Mouse (Mus musculus) neural tube, embryonic 11.5 days (tissue): ENCODE data around the gene Tinf2. TPM values are rescaled to one million over a fixed set of nuclear protein-coding genes. Genes with fewer than 3 reads are reported as not detected.

Experiments used
- ATAC-seq: fragments of 200-750 bp; cut with Nextera tagmentation; 2 replicates; pipeline ENCODE4 v1.8.0; 2017; ENCODE audit warnings: moderate number of reproducible peaks, mild to moderate bottlenecking, moderate TSS enrichment, moderate library complexity; ENCODE audit not compliant: insufficient read depth, low FRiP score, low TSS enrichment
- DNase-seq: peaks from one replicate; pipeline ENCODE4 v3.0.0-alpha.2; 2015; ENCODE audit warnings: low spot score
- H3K27ac ChIP-seq: fragments of 300-500 bp; sonication (generic); 2 replicates; pipeline ENCODE4 v1.5.1; 2014; ENCODE audit warnings: low read depth, mild to moderate bottlenecking, low read length
- H3K27me3 ChIP-seq: fragments of 300-500 bp; sonication (generic); 2 replicates; pipeline ENCODE4 v1.6.1; 2014; ENCODE audit warnings: mild to moderate bottlenecking, low read length, mixed read lengths; ENCODE audit not compliant: control insufficient read depth, insufficient read depth
- H3K36me3 ChIP-seq: fragments of 300-500 bp; sonication (generic); 2 replicates; pipeline ENCODE4 v1.6.1; 2014; ENCODE audit warnings: mild to moderate bottlenecking, low read length, moderate library complexity, mixed read lengths; ENCODE audit not compliant: control insufficient read depth, insufficient read depth
- H3K4me1 ChIP-seq: fragments of 300-500 bp; sonication (generic); 2 replicates; pipeline ENCODE4 v1.6.1; 2014; ENCODE audit warnings: low read length, mixed read lengths; ENCODE audit not compliant: control insufficient read depth, insufficient read depth
- H3K4me2 ChIP-seq: fragments of 300-500 bp; sonication (generic); 2 replicates; pipeline ENCODE4 v1.6.1; 2014; ENCODE audit warnings: low read depth, mild to moderate bottlenecking, moderate library complexity
- H3K4me3 ChIP-seq: fragments of 300-500 bp; sonication (generic); 2 replicates; pipeline ENCODE4 v1.5.1; 2014; ENCODE audit warnings: low read depth, low read length
- H3K9ac ChIP-seq: fragments of 300-500 bp; sonication (generic); 2 replicates; pipeline ENCODE4 v1.6.1; 2014; ENCODE audit warnings: mild to moderate bottlenecking, low read length
- H3K9me3 ChIP-seq: fragments of 300-500 bp; sonication (generic); 2 replicates; pipeline ENCODE4 v1.6.1; 2016; ENCODE audit warnings: low read length; ENCODE audit not compliant: control insufficient read depth
- WGBS: fragments of 180-500 bp; shearing (Covaris S2); extraction: QIAGEN DNeasy Blood & Tissue Kit; methylation state at CpG from one replicate; pipeline ENCODE4 v1.1.7; 2014; 5-methylcytosine and 5-hydroxymethylcytosine counted together
- polyA plus RNA-seq: library from polyadenylated mRNA; unstranded; fragments of >200 nt; fragmentation: Nextera tagmentation; extraction: Ambion mirVana; gene quantifications from 2 replicates; pipeline ENCODE4 v1.2.1, GENCODE M21; 2014

The Tinf2 gene
- polyA plus RNA-seq, 1 experiment from 2014 or later: 61.2 TPM

DNA sequence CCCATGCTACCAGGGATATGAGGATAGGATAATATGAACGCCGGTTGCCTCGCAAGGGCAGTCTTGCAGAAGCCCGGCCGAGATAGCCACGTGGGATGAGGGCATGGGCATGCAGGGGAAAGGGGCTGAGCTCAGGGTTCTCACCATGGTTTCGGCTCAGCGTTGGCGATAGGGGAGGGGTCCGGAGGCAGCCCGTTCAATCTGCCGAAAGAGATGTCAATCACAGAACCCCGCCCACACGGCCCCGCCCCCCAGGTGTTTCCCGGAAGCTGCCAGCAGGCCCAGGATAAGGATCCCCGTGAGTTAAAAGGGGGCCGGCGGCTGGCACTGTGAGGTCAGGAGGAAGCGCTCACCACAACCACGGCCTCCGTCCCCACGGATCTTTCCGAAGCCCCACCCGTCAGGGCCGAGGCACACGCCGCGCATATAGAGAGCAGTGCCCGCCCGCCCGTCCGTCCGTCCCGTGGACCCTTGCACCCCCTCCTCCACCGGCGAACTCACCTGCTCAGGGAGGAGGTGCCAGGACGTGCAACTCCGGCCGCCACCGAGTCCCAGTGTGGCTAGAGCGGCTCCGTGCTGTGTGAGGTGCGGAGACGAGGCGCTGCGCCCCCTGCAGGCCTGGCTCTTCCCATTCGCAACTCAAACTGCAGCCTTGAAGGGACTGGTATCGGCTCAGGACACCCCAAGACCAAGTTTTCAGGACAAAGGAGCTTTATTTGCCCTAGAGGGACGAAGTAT lies 40.2 kb upstream of the Tinf2 start, which contains the start of gene Rabggta:
TSS of gene Rabggta (minus strand) at position 564 of the 738 bp plus-strand sequence.
- DNase-seq: peak; percentile 92
- Histone ChIP-seq H3K4me3 (peak within 1 kb of the TSS; percentile 55), H3K4me2 (peak within 1 kb of the TSS; percentile 46), H3K4me1 (no peaks in the 10 kb centered on the region), H3K27ac (peak within 1 kb of the TSS; percentile 67), H3K27me3 (no peaks in the 10 kb centered on the region), H3K9me3 (no peaks in the 10 kb centered on the region), H3K9ac (peak within 1 kb of the TSS; percentile 81), H3K36me3 (0 out of 2 replicates have a peak, but pooled peaks cover 2% of the 10 kb centered on the region)
- ATAC-seq: peak; percentile 95
- WGBS: under 1% methylated on average over 50 of the region's 50 CpGs

GRCm38 (mm10) chr14:55721076-55721475 lies 39.5 kb upstream of the Tinf2 start:
- no peaks in the 10 kb centered on the region for H3K9me3 ChIP-seq
- 0 out of 2 replicates have a peak, but pooled peaks cover 2% of the 10 kb centered on the region for H3K36me3 ChIP-seq
- H3K9ac ChIP-seq: peak overlapping the region; percentile 81; the same call in 1 of the 2 replicates
- DNase-seq (no peak), ATAC-seq (no peak)
- H3K27ac ChIP-seq: no peak overlapping the region
- 77% methylated on average over 6 of the region's 6 CpGs for WGBS
- peak overlapping the region; percentile 55; the same call in 1 of the 2 replicates for H3K4me3 ChIP-seq
- peak overlapping the region; percentile 46 for H3K4me2 ChIP-seq
- H3K4me1 ChIP-seq: no peaks in the 10 kb centered on the region
- H3K27me3 ChIP-seq: no peaks in the 10 kb centered on the region

DNA sequence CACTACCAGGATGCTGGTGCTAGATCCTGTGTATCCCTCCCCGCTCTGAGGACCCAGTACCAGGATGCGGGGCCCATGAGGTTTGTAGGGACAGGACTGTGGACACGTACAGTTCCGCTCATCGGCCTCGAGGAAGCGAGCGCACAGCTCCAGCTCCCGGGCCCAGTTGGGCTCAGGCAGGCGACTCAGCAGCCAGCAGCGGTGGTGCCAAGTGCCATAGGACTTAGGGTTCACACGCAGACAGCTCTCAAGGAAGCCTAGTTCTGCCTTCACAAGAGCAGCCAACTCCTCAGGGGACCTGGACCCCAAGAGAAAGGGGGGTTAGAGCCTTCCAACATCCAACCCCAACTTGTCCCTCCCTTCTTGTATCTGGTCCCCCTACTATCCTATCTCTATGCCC lies 39.0 kb upstream of the Tinf2 start:
- H3K9ac ChIP-seq: no peak overlapping the region
- H3K27ac ChIP-seq: no peak overlapping the region
- DNase-seq: no peak
- H3K4me1 ChIP-seq: no peaks in the 10 kb centered on the region
- H3K27me3 ChIP-seq: no peaks in the 10 kb centered on the region
- no peaks in the 10 kb centered on the region for H3K9me3 ChIP-seq
- ATAC-seq: no peak
- H3K36me3 ChIP-seq: 0 out of 2 replicates have a peak, but pooled peaks cover 2% of the 10 kb centered on the region
- no peak overlapping the region for H3K4me2 ChIP-seq
- H3K4me3 ChIP-seq: no peak overlapping the region
- 95% methylated on average over 12 of the region's 12 CpGs for WGBS

- 86% methylated on average over 6 of the region's 6 CpGs for WGBS
Measured at GRCm38 (mm10) chr14:55719737-55720136, 38.1 kb upstream of the Tinf2 start.

DNA sequence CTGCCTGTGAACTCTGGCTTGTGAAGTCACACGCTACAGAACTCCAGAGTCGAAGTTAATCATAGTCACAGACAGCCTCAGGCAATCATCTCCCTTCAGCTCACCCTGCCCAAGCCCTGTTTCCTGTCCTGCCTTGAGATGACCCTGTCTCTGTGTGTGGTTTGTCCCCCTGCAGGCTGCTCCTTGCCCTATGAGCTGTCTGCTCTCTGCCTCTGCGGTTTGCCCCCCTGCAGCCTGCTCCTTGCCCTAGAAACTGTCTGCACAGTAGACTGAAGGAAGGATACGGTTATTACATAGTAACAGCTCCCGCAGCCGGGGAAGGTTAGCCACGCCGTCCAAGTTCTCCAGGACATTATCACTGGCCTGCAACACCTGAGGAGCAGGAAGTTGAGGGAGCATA lies 35.3 kb upstream of the Tinf2 start:
- no peak overlapping the region for H3K4me2 ChIP-seq
- no peak for ATAC-seq
- WGBS: 86% methylated on average over 8 of the region's 8 CpGs
- no peak for DNase-seq
- 0 out of 2 replicates have a peak, but pooled peaks cover 3% of the 10 kb centered on the region for H3K4me1 ChIP-seq
- no peak overlapping the region for H3K27ac ChIP-seq
- H3K9me3 ChIP-seq: no peaks in the 10 kb centered on the region
- H3K36me3 ChIP-seq: 0 out of 2 replicates have a peak, but pooled peaks cover 2% of the 10 kb centered on the region
- no peak overlapping the region for H3K4me3 ChIP-seq
- H3K9ac ChIP-seq: no peak overlapping the region
- peaks cover 9% of the 10 kb centered on the region; the same call in 1 of the 2 replicates for H3K27me3 ChIP-seq

More at GRCm38 (mm10) chr14:55719737-55720136, 38.1 kb upstream of the Tinf2 start:
- Histone ChIP-seq H3K9me3 (no peaks in the 10 kb centered on the region), H3K36me3 (0 out of 2 replicates have a peak, but pooled peaks cover 2% of the 10 kb centered on the region), H3K27ac (no peak overlapping the region), H3K27me3 (no peaks in the 10 kb centered on the region), H3K4me1 (no peaks in the 10 kb centered on the region), H3K4me3 (no peak overlapping the region), H3K9ac (no peak overlapping the region), H3K4me2 (no peak overlapping the region)
- DNase-seq (no peak), ATAC-seq (no peak)

DNA sequence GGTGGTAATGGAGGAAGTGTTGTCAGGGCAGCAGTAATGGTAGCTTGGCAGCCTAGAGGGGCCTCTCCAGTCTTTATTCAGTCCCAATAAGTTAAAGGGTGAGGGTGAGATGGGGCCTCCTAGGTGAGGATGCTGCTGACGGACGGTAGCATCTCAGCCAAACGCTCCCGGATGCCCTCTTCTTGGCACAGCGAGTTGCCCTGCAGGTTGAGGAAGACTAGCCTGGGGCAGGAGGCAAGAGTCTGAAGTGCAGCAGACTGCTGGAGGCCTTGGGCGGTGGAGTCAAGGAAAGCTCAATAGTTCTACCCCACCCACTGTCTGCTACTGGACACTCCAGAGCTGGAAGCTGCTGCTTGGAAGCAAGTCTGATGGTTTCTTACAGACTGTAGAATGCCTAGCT lies 34.7 kb upstream of the Tinf2 start:
- 0 out of 2 replicates have a peak, but pooled peaks cover 3% of the 10 kb centered on the region for H3K4me1 ChIP-seq
- H3K9ac ChIP-seq: no peak overlapping the region
- DNase-seq (no peak), ATAC-seq (no peak)
- H3K27ac ChIP-seq: no peak overlapping the region
- no peak overlapping the region for H3K4me3 ChIP-seq
- 93% methylated on average over 6 of the region's 6 CpGs for WGBS
- 0 out of 2 replicates have a peak, but pooled peaks cover 2% of the 10 kb centered on the region for H3K36me3 ChIP-seq
- peaks cover 9% of the 10 kb centered on the region; the same call in 1 of the 2 replicates for H3K27me3 ChIP-seq
- no peaks in the 10 kb centered on the region for H3K9me3 ChIP-seq
- no peak overlapping the region for H3K4me2 ChIP-seq

- Histone ChIP-seq H3K36me3 (0 out of 2 replicates have a peak, but pooled peaks cover 2% of the 10 kb centered on the region), H3K9ac (no peak overlapping the region), H3K27me3 (peaks cover 9% of the 10 kb centered on the region; the same call in 1 of the 2 replicates), H3K4me3 (no peak overlapping the region), H3K27ac (no peak overlapping the region), H3K9me3 (no peaks in the 10 kb centered on the region), H3K4me1 (0 out of 2 replicates have a peak, but pooled peaks cover 3% of the 10 kb centered on the region), H3K4me2 (no peak overlapping the region)
- ATAC-seq (no peak), DNase-seq (no peak)
- 47% methylated on average over 6 of the region's 6 CpGs for WGBS
Measured at GRCm38 (mm10) chr14:55714893-55715292, 33.3 kb upstream of the Tinf2 start.

GRCm38 (mm10) chr14:55713729-55714122 lies 32.1 kb upstream of the Tinf2 start, which contains the start of gene Tgm1:
Gene Tgm1 (minus strand): TSS chr14:55713926.
- H3K9me3 ChIP-seq: no peaks in the 10 kb centered on the region
- WGBS: 34% methylated on average over 4 of the region's 4 CpGs
- peaks cover 9% of the 10 kb centered on the region; the same call in 1 of the 2 replicates for H3K27me3 ChIP-seq
- no peak within 1 kb of the TSS for H3K27ac ChIP-seq
- 0 out of 2 replicates have a peak, but pooled peaks cover 2% of the 10 kb centered on the region for H3K36me3 ChIP-seq
- no peak within 1 kb of the TSS; the same call in 1 of the 2 replicates for H3K9ac ChIP-seq
- no peak within 1 kb of the TSS for H3K4me3 ChIP-seq
- ATAC-seq (no peak), DNase-seq (no peak)
- 0 out of 2 replicates have a peak, but pooled peaks cover 3% of the 10 kb centered on the region for H3K4me1 ChIP-seq
- H3K4me2 ChIP-seq: no peak within 1 kb of the TSS
